Comparison of ENCODE assay signal across 13 mouse cellular contexts in genomic region chr2:29122446-29122845, GRCm38 (mm10). TPM values are rescaled to one million over a fixed set of nuclear protein-coding genes. Genes with fewer than 3 reads are reported as not detected.
DNase-seq lines count a peak whose midpoint lies in the region; ATAC-seq and TF ChIP-seq lines count a peak whose summit lies in the region.
"Had no signal": no experiment of that assay in that cellular context is flagged by ENCODE, and none has a peak within 500 bp of the region (broad histone marks: within the 10 kb centered on the region; RNA-seq: fewer than 3 reads in every experiment).

No protein-coding gene starts in this region.

- DNase-seq in heart, adult 18-20 months, result no peak
- DNase-seq in thymus, postnatal 14 days, result peak; percentile 49
- DNase-seq in frontal cortex, adult 2 months (ENCODE audit: extremely low spot score in 1 of 2, low spot score in 1 of 2), result no peak
- no peak for DNase-seq in adrenal gland, postnatal 10 days

- no peak for TF ChIP-seq CTCF in bone marrow, adult 2 months (IDR thresholded peaks at IDR 0.05; ENCODE audit: control insufficient read depth, insufficient read depth, low read length)

- WGBS in heart, embryonic 12.5 days, result 46% methylated on average over 3 of the region's 3 CpGs
- 50% methylated on average over 3 of the region's 3 CpGs for WGBS in bone marrow, adult 2 months

- no peak overlapping the region for H3K4me3 ChIP-seq in heart, embryonic 12.5 days
- peak overlapping the region; percentile 83 for H3K4me3 ChIP-seq in megakaryocyte, embryonic 14.5 days (replicated peaks)
- no peak overlapping the region for H3K4me3 ChIP-seq in bone marrow, adult 2 months (replicated peaks; ENCODE audit: control insufficient read depth, low read depth, low read length)
- H3K4me3 ChIP-seq: kidney, embryonic 15.5 days; limb, embryonic 13.5 days had no signal

- H3K4me2 ChIP-seq in heart, embryonic 12.5 days, result no peak overlapping the region
- H3K4me2 ChIP-seq: hindbrain, embryonic 14.5 days; kidney, embryonic 15.5 days; limb, embryonic 13.5 days; midbrain, embryonic 11.5 days had no signal

- H3K27ac ChIP-seq in heart, embryonic 12.5 days (ENCODE audit: poor library complexity, severe bottlenecking), result peak overlapping the region; percentile 62; the same call in 1 of the 2 replicates
- H3K27ac ChIP-seq in bone marrow, adult 2 months (ENCODE audit: control insufficient read depth, insufficient read depth, low read depth, low read length, poor library complexity), result peak overlapping the region; percentile 51; the same call in 1 of the 2 replicates
- H3K27ac ChIP-seq: hindbrain, embryonic 14.5 days; kidney, embryonic 15.5 days; limb, embryonic 13.5 days had no signal

- H3K27me3 ChIP-seq in heart, embryonic 12.5 days (replicated peaks), result no peaks in the 10 kb centered on the region
- no peaks in the 10 kb centered on the region for H3K27me3 ChIP-seq in megakaryocyte, embryonic 14.5 days (replicated peaks)
- H3K27me3 ChIP-seq: kidney, embryonic 15.5 days; limb, embryonic 13.5 days had no signal

- peaks cover 9% of the 10 kb centered on the region for H3K36me3 ChIP-seq in heart, embryonic 12.5 days
- peaks cover 9% of the 10 kb centered on the region for H3K36me3 ChIP-seq in megakaryocyte, embryonic 14.5 days (replicated peaks; ENCODE audit: low read length)

- no peak overlapping the region; the same call in 1 of the 2 replicates for H3K9ac ChIP-seq in heart, embryonic 12.5 days
- H3K9ac ChIP-seq: hindbrain, embryonic 14.5 days; kidney, embryonic 15.5 days; limb, embryonic 13.5 days had no signal

- H3K9me3 ChIP-seq in heart, embryonic 12.5 days (replicated peaks), result no peaks in the 10 kb centered on the region
- H3K9me3 ChIP-seq in megakaryocyte, embryonic 14.5 days, result no peaks in the 10 kb centered on the region
- H3K9me3 ChIP-seq: kidney, embryonic 15.5 days; limb, embryonic 13.5 days had no signal

- H3K4me1 ChIP-seq in heart, embryonic 12.5 days (replicated peaks), result peaks cover 15% of the 10 kb centered on the region
- H3K4me1 ChIP-seq in megakaryocyte, embryonic 14.5 days, result peaks cover 47% of the 10 kb centered on the region
- peaks cover 2% of the 10 kb centered on the region for H3K4me1 ChIP-seq in bone marrow, adult 2 months (ENCODE audit: control insufficient read depth, insufficient read depth, low read length)

- ATAC-seq in heart, embryonic 12.5 days (ENCODE audit: insufficient number of reproducible peaks, low FRiP score), result no peak
- no peak for ATAC-seq in megakaryocyte, adult 5-6 weeks (ENCODE audit: poor library complexity, severe bottlenecking)
- ATAC-seq: forebrain, embryonic 16.5 days had no signal

- no peak for TF ChIP-seq POLR2A in bone marrow, adult 2 months (IDR thresholded peaks at IDR 0.05; ENCODE audit: borderline replicate concordance, control insufficient read depth, low read depth, low read length)

RNA-seq across cellular contexts. Expression of gene Setx, which starts 1.5 kb away (rescaled TPM):
- 12.0 and 12.1 TPM in 2 replicates for polyA plus RNA-seq in heart, embryonic 12.5 days (2016; fragmentation: Nextera tagmentation; extraction: Ambion mirVana)
- total RNA-seq in heart, adult 18-20 months (2021), result 10 to 100 TPM; 31.0 to 32.3 TPM
- polyA plus RNA-seq in megakaryocyte, embryonic 14.5 days (2012; ENCODE audit: insufficient read depth, low replicate concordance), result 1.4 and 1.6 TPM in 2 replicates
- total RNA-seq in megakaryocyte, adult 5-6 weeks (2015), result 33.0 and 42.0 TPM in 2 replicates
- 51.4 and 81.2 TPM in 2 replicates for total RNA-seq in megakaryocyte, adult 5-6 weeks (2017)
- 7.9 and 10.8 TPM in 2 replicates for polyA plus RNA-seq in bone marrow, adult 2 months (2011; ENCODE audit: insufficient read depth, insufficient read length, low replicate concordance, missing spikeins)
- 13.4 and 14.8 TPM in 2 replicates for polyA plus RNA-seq in frontal cortex, adult 2 months (2012; rRNA removed)
- 10 to 100 TPM; 32.9 to 36.0 TPM for total RNA-seq in adrenal gland, postnatal 10 days (2021)
